Mouse (Mus musculus) Patski (cell line): ENCODE measurements at regions not wholly inside any gene's neighbourhood (a gene's known extent, or its start where the extent isn't known, plus 50 kb on each side); places are given as distances from the start of the nearest gene placed in this dataset.

Source experiments
- ATAC-seq: fragments of 100-300 bp; one replicate; pipeline ENCODE4 v1.8.0; 2021
- CTCF ChIA-PET: fragments of 350-600 bp; sonication (Branson Sonifier 250); formaldehyde crosslinking; loops from one replicate; lab custom pipeline; 2022; ENCODE audit warnings: inconsistent platforms; lab: Charles Lee
- POLR2A ChIA-PET: fragments of 350-600 bp; sonication (Branson Sonifier 250); formaldehyde crosslinking; loops from one replicate; lab custom pipeline; 2022; ENCODE audit warnings: antibody characterized with exemption, inconsistent platforms; lab: Charles Lee
- DNase-seq: peaks from one replicate; pipeline ENCODE4 v3.0.0-alpha.2; 2011; ENCODE audit warnings: low read depth, low spot score
- H3K27me3 ChIP-seq: fragments of 371-371 bp; one replicate; pipeline ENCODE4 v1.5.1; 2021
- CTCF ChIP-seq: fragments of 100-300 bp; IDR thresholded peaks from one replicate; pipeline ENCODE4 v1.5.1; 2021
- in situ Hi-C: fragments of 300-500 bp; cut with MboI; formaldehyde crosslinking; loops from 3 replicates; pipeline ENCODE4 v1.11.1; 2018; ENCODE audit warnings: low pct_unique_long_range_greater_than_20kb, mixed read lengths

- no peak for ATAC-seq
- CTCF ChIA-PET, result no interaction called here
These were observed 220.7 kb downstream of the Maf start for GRCm38 (mm10) chr8:115486904-115487303.

DNA sequence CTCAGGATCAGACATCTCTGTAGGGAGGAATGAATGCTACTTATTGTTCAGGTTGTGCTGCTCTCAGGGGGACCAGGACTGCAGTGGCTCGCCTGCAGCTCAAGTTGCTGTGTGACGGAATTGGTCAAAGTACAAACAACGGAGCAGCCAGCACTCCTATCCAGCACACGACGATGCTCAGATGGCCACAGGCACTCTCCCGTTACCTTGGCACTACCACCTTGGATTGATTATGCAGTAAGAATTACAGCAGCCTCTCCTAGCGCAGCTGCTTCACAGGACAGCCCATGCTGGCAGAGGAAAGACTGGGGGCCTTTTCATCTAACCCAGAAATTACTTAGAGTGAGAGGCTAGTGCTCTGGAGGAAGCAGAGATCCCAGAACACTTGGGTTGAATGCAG, 226.5 kb downstream of the Maf start:
- POLR2A ChIA-PET, result no interaction called here
- H3K27me3 ChIP-seq, result no peaks in the 10 kb centered on the region
- no peak for DNase-seq
- CTCF ChIA-PET, result no interaction called here
- TF ChIP-seq CTCF, result no peak
- no peak for ATAC-seq
- in situ Hi-C loops, result no loop called here

More at GRCm38 (mm10) chr8:115486904-115487303, 220.7 kb downstream of the Maf start:
- in situ Hi-C loops, result no loop called here
- H3K27me3 ChIP-seq, result peaks cover 5% of the 10 kb centered on the region
- TF ChIP-seq CTCF, result no peak
- POLR2A ChIA-PET, result no interaction called here
- DNase-seq, result no peak

DNA sequence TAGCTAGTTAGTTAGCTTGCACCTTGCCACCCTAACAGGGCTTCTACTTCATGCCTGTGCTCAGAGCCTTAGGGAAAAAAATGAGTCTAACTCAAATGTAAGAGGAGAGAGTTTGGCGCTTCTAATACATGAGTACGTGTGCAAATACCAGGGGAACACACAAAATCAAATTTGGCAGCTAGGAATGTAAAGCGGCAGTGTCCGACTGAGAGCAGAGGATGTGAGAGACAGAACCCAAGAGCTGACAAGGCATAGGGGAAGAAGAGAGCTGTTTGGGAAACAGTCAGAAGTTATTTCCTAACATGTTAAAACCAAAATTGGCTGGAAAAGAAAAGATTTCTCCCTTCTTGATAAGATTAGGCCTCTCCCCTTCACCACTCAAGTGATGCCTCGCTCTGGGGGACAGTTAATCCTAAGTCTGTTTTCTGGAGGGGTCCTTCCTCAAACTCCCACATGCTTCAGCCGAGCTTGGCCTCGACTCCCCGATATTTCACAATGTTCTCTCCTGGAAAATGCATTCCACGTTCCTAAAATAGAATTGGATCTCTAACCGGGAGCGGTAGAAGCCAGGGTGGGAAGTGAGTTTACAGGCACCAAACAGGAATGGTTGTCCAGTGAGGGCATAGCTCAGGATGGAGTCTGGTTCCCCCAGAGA, 229.1 kb downstream of the Maf start:
- TF ChIP-seq CTCF, result no peak
- H3K27me3 ChIP-seq, result no peaks in the 10 kb centered on the region
- ATAC-seq (no peak), DNase-seq (no peak)
- in situ Hi-C loops, result no loop called here
- ChIA-PET POLR2A (no interaction called here), CTCF (interaction anchor here (2.5 kb wide), 1 partner anchor 9 kb away, joined by 7 read pairs; no protein-coding TSS in a partner anchor)

DNA sequence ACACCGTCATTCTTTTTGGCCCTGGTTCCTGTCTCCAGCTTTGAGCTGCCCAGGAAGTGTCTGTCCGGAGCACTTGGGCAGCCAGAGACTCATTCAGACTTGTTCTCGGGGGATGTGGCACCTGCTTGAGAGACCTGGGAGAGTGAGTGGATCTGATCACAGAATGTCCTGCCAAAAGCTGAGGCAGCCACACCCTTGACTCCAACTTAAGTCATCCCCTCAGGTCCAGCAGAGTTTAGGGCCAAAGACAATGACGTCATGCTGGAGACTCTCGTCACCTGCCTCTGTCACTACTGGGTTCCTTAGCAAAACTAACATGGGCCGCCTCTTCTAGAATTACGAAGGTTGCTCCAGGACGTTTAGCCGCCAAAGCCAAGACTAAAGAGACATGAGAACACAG, 231.5 kb downstream of the Maf start:
- CTCF ChIA-PET, result interaction anchor here (2.5 kb wide), 1 partner anchor 12 kb away, joined by 7 read pairs; no protein-coding TSS in a partner anchor
- TF ChIP-seq CTCF, result no peak
- in situ Hi-C loops, result no loop called here
- no peak for DNase-seq
- ATAC-seq, result no peak
- H3K27me3 ChIP-seq, result no peaks in the 10 kb centered on the region
- POLR2A ChIA-PET, result interaction anchor here (0.6 kb wide), 1 partner anchor 946 kb away, joined by 3 read pairs; no protein-coding TSS in a partner anchor

- ChIA-PET CTCF (no interaction called here), POLR2A (no interaction called here)
- no peaks in the 10 kb centered on the region for H3K27me3 ChIP-seq
- in situ Hi-C loops, result no loop called here
- no peak for TF ChIP-seq CTCF
- DNase-seq (no peak), ATAC-seq (no peak)
These were observed 232.4 kb downstream of the Maf start for GRCm38 (mm10) chr8:115475156-115475555.

DNA sequence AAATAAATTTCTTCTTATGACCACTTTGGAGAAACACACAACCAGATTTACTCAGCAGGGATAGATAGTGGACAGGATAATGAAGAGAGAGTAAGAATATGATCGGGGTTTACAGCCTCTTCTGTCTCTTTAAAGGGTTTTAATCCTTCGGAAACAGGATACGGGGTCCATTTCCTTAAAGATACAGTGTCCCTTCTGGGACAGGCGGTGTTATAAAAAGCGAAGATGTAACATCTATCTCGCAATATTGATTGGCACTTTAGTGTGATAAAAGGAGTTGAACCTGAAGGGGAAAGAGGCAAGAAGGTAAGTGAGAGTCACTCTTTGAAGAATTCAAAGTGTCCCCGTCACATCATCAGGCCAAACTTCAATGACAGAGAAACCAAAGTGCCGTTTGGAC, 233.6 kb downstream of the Maf start:
- TF ChIP-seq CTCF, result no peak
- DNase-seq (no peak), ATAC-seq (no peak)
- POLR2A ChIA-PET, result no interaction called here
- in situ Hi-C loops, result no loop called here
- CTCF ChIA-PET, result no interaction called here
- no peaks in the 10 kb centered on the region for H3K27me3 ChIP-seq

GRCm38 (mm10) chr8:115466553-115466952, 241.0 kb downstream of the Maf start:
- ATAC-seq (no peak), DNase-seq (no peak)
- ChIA-PET CTCF (no interaction called here), POLR2A (no interaction called here)
- in situ Hi-C loops, result no loop called here
- H3K27me3 ChIP-seq, result peaks cover 15% of the 10 kb centered on the region
- TF ChIP-seq CTCF, result no peak

GRCm38 (mm10) chr8:115466122-115466521, 241.5 kb downstream of the Maf start:
- CTCF ChIA-PET, result no interaction called here

DNA sequence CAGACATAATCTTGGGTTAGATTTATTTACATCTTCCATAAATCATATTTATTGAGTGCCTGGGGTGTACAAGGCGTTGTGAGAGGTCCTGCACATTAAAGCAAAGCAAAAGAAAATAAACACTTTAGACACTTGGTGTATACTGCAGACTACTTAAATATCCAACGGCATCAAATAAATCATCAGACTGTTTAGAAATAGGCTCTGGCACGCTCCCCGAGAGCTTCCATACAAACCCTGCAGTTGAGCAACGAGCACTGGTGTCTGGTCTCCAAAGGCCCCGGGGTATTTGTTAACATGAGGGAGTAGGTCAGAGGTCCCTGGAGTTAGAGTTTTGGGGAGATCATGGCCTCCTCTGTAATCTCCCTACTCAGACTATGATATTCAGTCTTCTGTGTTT, 244.9 kb downstream of the Maf start:
- ChIA-PET POLR2A (no interaction called here), CTCF (interaction anchor here (1.1 to 1.3 kb wide), 2 partner anchors 10 to 88 kb away, joined by 3 read pairs; no protein-coding TSS in a partner anchor)
- in situ Hi-C loops, result no loop called here
- H3K27me3 ChIP-seq, result peaks cover 15% of the 10 kb centered on the region
- ATAC-seq (no peak), DNase-seq (no peak)
- no peak for TF ChIP-seq CTCF

More at GRCm38 (mm10) chr8:115466122-115466521, 241.5 kb downstream of the Maf start:
- POLR2A ChIA-PET, result no interaction called here
- peaks cover 15% of the 10 kb centered on the region for H3K27me3 ChIP-seq
- ATAC-seq (no peak), DNase-seq (no peak)
- no peak for TF ChIP-seq CTCF
- in situ Hi-C loops, result no loop called here

DNA sequence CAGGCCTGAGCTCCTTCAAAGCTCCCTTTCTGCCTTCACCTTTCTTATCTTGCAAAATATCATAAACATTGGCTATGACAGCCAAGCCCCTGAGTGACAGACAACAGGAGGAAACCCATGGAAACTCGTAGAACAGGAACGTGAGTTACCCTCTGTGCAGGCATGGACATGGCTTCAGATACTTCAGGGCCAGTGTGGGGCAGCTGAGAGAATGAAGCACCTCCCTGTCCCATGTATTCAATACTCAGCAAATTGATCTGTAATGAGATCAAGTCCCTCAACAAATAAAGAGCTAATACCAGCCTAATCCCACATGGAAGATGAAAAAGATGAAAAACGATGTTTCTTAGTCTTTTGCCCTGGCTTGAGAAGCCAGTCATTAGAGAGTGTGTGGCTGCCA, 249.5 kb downstream of the Maf start:
- DNase-seq (no peak), ATAC-seq (no peak)
- in situ Hi-C loops, result no loop called here
- TF ChIP-seq CTCF, result no peak
- no peaks in the 10 kb centered on the region for H3K27me3 ChIP-seq
- ChIA-PET CTCF (interaction anchor here (0.9 to 1.2 kb wide), 2 partner anchors 21 to 55 kb away, joined by 3 read pairs; no protein-coding TSS in a partner anchor), POLR2A (interaction anchor here (0.9 kb wide), 1 partner anchor 14 kb away, joined by 3 read pairs; no protein-coding TSS in a partner anchor)

GRCm38 (mm10) chr8:115450789-115451188, 256.8 kb downstream of the Maf start:
- CTCF ChIA-PET, result interaction anchor here (0.6 to 1.5 kb wide), 2 partner anchors 11 to 226 kb away, joined by 3 to 4 read pairs; no protein-coding TSS in a partner anchor
- no peak for TF ChIP-seq CTCF
- POLR2A ChIA-PET, result no interaction called here
- DNase-seq (no peak), ATAC-seq (no peak)
- peaks cover 4% of the 10 kb centered on the region for H3K27me3 ChIP-seq
- in situ Hi-C loops, result no loop called here
